In the genomic region with DNA sequence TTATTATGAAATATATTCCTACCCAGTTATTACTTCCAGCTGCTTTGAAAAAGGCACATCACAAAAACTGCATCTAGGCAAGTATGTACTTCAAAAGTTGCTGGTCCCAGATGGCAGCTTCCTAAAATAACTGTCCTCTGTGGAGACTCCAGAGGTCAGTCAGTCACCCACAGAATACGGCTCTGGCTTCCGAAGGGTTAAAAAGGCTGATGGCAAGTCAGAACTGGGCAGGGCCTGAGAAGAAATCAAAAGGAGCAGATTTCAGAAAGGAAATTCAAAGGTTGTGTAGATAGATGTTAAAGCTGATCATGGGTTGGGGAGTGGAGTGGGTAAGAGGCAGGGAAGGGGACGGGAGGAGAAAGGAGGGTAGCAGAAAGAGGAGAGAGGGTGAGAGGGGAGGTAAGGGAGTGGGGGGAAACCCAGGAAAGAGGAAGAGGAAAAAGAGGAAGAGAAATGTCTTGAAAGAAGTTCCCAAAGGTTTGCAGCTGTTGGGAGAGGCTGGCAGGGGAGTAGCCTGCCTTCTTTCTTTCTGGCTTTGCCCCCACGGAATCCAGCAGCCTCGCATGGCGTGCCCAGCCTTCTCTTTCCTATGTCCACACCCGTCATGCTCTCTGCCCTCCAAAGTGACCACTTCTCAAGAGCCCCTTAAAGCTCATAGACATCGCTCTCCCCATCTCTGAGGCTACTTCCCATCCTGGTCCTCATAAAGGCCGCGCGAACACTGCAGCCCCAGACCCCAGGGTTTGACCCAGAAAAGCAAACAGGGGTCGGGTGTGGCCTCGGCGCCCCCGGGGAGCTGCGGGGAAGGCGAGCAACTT, we compare ENCODE assay signal across 7 mouse cellular contexts. TPM values are rescaled to one million over a fixed set of nuclear protein-coding genes. Genes with fewer than 3 reads are reported as not detected.
DNase-seq lines count a peak whose midpoint lies in the region; ATAC-seq and TF ChIP-seq lines count a peak whose summit lies in the region.

No protein-coding gene starts in this region.

- H3K4me2 ChIP-seq in forebrain, embryonic 15.5 days (replicated peaks) = peak overlapping the region; percentile 96
- H3K4me2 ChIP-seq in limb, embryonic 14.5 days (replicated peaks; ENCODE audit: low read depth, low read length, severe bottlenecking) = peak overlapping the region; percentile 75
- H3K4me2 ChIP-seq in stomach, embryonic 15.5 days = peak overlapping the region; percentile 91

- H3K9ac ChIP-seq in forebrain, embryonic 15.5 days (replicated peaks) = peak overlapping the region; percentile 60
- H3K9ac ChIP-seq in limb, embryonic 14.5 days (ENCODE audit: low read depth, low read length, severe bottlenecking) = peak overlapping the region; percentile 69
- H3K9ac ChIP-seq in stomach, embryonic 15.5 days = peak overlapping the region; percentile 10; the same call in 1 of the 2 replicates

- H3K27ac ChIP-seq in forebrain, embryonic 15.5 days (replicated peaks) = peak overlapping the region; percentile 61; the same call in 1 of the 2 replicates
- peak overlapping the region; percentile 61; the same call in 1 of the 2 replicates for H3K27ac ChIP-seq in limb, embryonic 14.5 days (replicated peaks; ENCODE audit: low read depth, low read length)
- peak overlapping the region; percentile 74; the same call in 1 of the 2 replicates for H3K27ac ChIP-seq in stomach, embryonic 15.5 days

- no peaks in the 10 kb centered on the region for H3K36me3 ChIP-seq in forebrain, embryonic 15.5 days
- H3K36me3 ChIP-seq in limb, embryonic 14.5 days (ENCODE audit: control insufficient read depth, insufficient read depth, low read length) = no peaks in the 10 kb centered on the region
- no peaks in the 10 kb centered on the region for H3K36me3 ChIP-seq in stomach, embryonic 15.5 days

- no peaks in the 10 kb centered on the region for H3K9me3 ChIP-seq in forebrain, embryonic 15.5 days
- no peaks in the 10 kb centered on the region for H3K9me3 ChIP-seq in limb, embryonic 14.5 days (ENCODE audit: control insufficient read depth, low read length)
- no peaks in the 10 kb centered on the region for H3K9me3 ChIP-seq in stomach, embryonic 15.5 days

- DNase-seq in ovary, postnatal 10 days (ENCODE audit: low spot score) = peak; percentile 42
- DNase-seq in ovary, postnatal 14 days (ENCODE audit: low spot score) = no peak
- DNase-seq in limb, embryonic 14.5 days (ENCODE audit: low spot score) = no peak

- H3K4me1 ChIP-seq in forebrain, embryonic 15.5 days = peaks cover 24% of the 10 kb centered on the region
- H3K4me1 ChIP-seq in limb, embryonic 14.5 days (ENCODE audit: control insufficient read depth, insufficient read depth, low read length) = peaks cover 28% of the 10 kb centered on the region
- peaks cover 11% of the 10 kb centered on the region; the same call in 1 of the 2 replicates for H3K4me1 ChIP-seq in stomach, embryonic 15.5 days

- peak; percentile 4; the same call in 1 of the 2 replicates for ATAC-seq in forebrain, embryonic 15.5 days (replicated peaks)
- ATAC-seq in limb, embryonic 14.5 days (ENCODE audit: low FRiP score, low read depth) = no peak
- peak; percentile 32; the same call in 1 of the 2 replicates for ATAC-seq in stomach, embryonic 15.5 days (ENCODE audit: insufficient read depth, low FRiP score, low read depth)
- no peak for ATAC-seq in CD4-positive, CD25-positive, alpha-beta regulatory T cell, adult 4 months
- ATAC-seq in monocyte, adult 5-6 weeks (replicated peaks; ENCODE audit: insufficient number of reproducible peaks, low FRiP score, low TSS enrichment, poor library complexity, severe bottlenecking) = no peak

- H3K27me3 ChIP-seq in forebrain, embryonic 15.5 days = no peaks in the 10 kb centered on the region
- no peaks in the 10 kb centered on the region for H3K27me3 ChIP-seq in limb, embryonic 14.5 days (ENCODE audit: control insufficient read depth, insufficient read depth, low read length)
- H3K27me3 ChIP-seq in stomach, embryonic 15.5 days (replicated peaks) = no peaks in the 10 kb centered on the region

- TF ChIP-seq POLR2A in limb, embryonic 14.5 days (IDR thresholded peaks at IDR 0.05; ENCODE audit: borderline replicate concordance, extremely low read depth, insufficient read depth, insufficient read length) = no peak

- peak overlapping the region; percentile 68 for H3K4me3 ChIP-seq in forebrain, embryonic 15.5 days
- H3K4me3 ChIP-seq in limb, embryonic 14.5 days (replicated peaks; ENCODE audit: low read length) = peak overlapping the region; percentile 63
- peak overlapping the region; percentile 69 for H3K4me3 ChIP-seq in stomach, embryonic 15.5 days (replicated peaks)

- WGBS in forebrain, embryonic 15.5 days = 7% methylated on average over 17 of the region's 17 CpGs
- 5% methylated on average over 16 of the region's 17 CpGs for WGBS in limb, embryonic 14.5 days
- 7% methylated on average over 17 of the region's 17 CpGs for WGBS in stomach, embryonic 15.5 days

RNA-seq across cellular contexts. Expression of gene Lhfp, which starts 0.5 kb away (rescaled TPM):
- polyA plus RNA-seq in forebrain, embryonic 15.5 days (2015; fragmentation: Nextera tagmentation; extraction: Ambion mirVana) = 40.1 and 41.0 TPM in 2 replicates
- polyA plus RNA-seq in limb, embryonic 14.5 days (2012; rRNA removed) = 83.3 and 91.0 TPM in 2 replicates
- polyA plus RNA-seq in limb, embryonic 14.5 days (2014; fragmentation: Nextera tagmentation; extraction: Ambion mirVana) = 94.0 and 105 TPM in 2 replicates
- polyA plus RNA-seq in stomach, embryonic 15.5 days (2015; fragmentation: Nextera tagmentation; extraction: Ambion mirVana) = 59.3 and 59.4 TPM in 2 replicates
- polyA plus RNA-seq in CD4-positive, CD25-positive, alpha-beta regulatory T cell, adult 4 months (2017; shearing (Covaris generic)) = under 1 TPM; 0.19 to 0.36 TPM
- 0.29 to 1.8 TPM (median 0.43 TPM) in 3 replicates for total RNA-seq in monocyte, adult 5-6 weeks (2017)

RNA-seq across cellular contexts. Expression of gene Cog6, which starts 23.8 kb away (rescaled TPM):
- polyA plus RNA-seq in forebrain, embryonic 15.5 days (2015; fragmentation: Nextera tagmentation; extraction: Ambion mirVana) = 63.9 and 72.0 TPM in 2 replicates
- 41.3 TPM in 2 replicates for polyA plus RNA-seq in limb, embryonic 14.5 days (2012; rRNA removed)
- polyA plus RNA-seq in limb, embryonic 14.5 days (2014; fragmentation: Nextera tagmentation; extraction: Ambion mirVana) = 52.8 and 55.6 TPM in 2 replicates
- polyA plus RNA-seq in stomach, embryonic 15.5 days (2015; fragmentation: Nextera tagmentation; extraction: Ambion mirVana) = 42.4 and 43.1 TPM in 2 replicates
- 10 to 100 TPM; 21.3 to 27.9 TPM for polyA plus RNA-seq in CD4-positive, CD25-positive, alpha-beta regulatory T cell, adult 4 months (2017; shearing (Covaris generic))
- total RNA-seq in monocyte, adult 5-6 weeks (2017) = 31.6 to 42.1 TPM (median 34.8 TPM) in 3 replicates

Comparison
In these comparisons a context has a peak if more than half of its experiments do, and no peak if none do; other contexts are left out.
1. ATAC-seq: peak in forebrain, embryonic 15.5 days (single experiment) and stomach, embryonic 15.5 days (single experiment); none in limb, embryonic 14.5 days (single experiment), CD4-positive, CD25-positive, alpha-beta regulatory T cell, adult 4 months (single experiment) and monocyte, adult 5-6 weeks (single experiment).
2. H3K9ac ChIP-seq: peak in every context shown above with its lines; median percentile 69 in limb, embryonic 14.5 days; 60 in forebrain, embryonic 15.5 days; 10 in stomach, embryonic 15.5 days.
3. RNA of gene Lhfp, which starts 0.5 kb away (polyA plus RNA-seq): 83.3 to 105 TPM in limb, embryonic 14.5 days, 59.3 to 59.4 TPM in stomach, embryonic 15.5 days and 40.1 to 41.0 TPM in forebrain, embryonic 15.5 days; 0.19 to 0.36 TPM in CD4-positive, CD25-positive, alpha-beta regulatory T cell, adult 4 months; every median in the first group is over 10 times any median in the second.
4. Peak in every context shown above with its lines, with median percentiles within 50 percentile points of each other: H3K27ac ChIP-seq, H3K4me2 ChIP-seq and H3K4me3 ChIP-seq.